Mouse (Mus musculus): ENCODE data around the gene Vmp1.
A peak's percentile ranks its signal among the peaks of the same experiment; 100 is the strongest.

Gene Vmp1

GRCm38 (mm10) chr11:86571047-86571855 is 112.4 kb downstream of the Vmp1 start:
- DNase-seq (ENCODE audit: low read depth, low spot score) = no peak

- no peak for DNase-seq (ENCODE audit: low read depth, low spot score)
Observed at GRCm38 (mm10) chr11:86570261-86570746, 113.3 kb downstream of the Vmp1 start.

DNA sequence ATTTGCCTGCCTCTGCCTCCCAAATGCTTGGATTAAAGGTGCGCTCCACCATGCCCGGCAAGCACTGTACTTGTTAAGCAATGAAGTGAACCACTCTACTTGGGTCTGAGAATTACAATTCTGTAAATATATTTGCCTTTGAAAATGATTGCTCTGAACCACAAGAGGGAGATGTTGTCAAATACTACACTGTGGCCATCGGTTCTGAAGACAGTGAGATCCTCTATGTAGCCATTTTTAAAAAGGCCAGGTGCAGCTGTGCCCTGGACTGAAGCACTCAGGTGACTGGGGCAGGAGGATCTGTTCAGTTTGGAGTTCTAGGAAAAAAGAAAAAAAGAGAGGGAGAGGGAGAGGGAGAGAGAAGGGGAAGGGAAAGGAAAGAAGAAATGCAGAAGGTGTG is 115.2 kb downstream of the Vmp1 start:
- DNase-seq (ENCODE audit: low read depth, low spot score) = peak; percentile 61

GRCm38 (mm10) chr11:86558258-86558657 is 125.4 kb downstream of the Vmp1 start:
- DNase-seq (ENCODE audit: low read depth, low spot score) = no peak

- no peak for DNase-seq (ENCODE audit: low read depth, low spot score)
Observed at GRCm38 (mm10) chr11:86553525-86553924, 130.1 kb downstream of the Vmp1 start.

- peak; percentile 72 for DNase-seq (ENCODE audit: low read depth, low spot score)
Observed at GRCm38 (mm10) chr11:86547412-86547811, 136.2 kb downstream of the Vmp1 start.

- no peak for DNase-seq (ENCODE audit: low read depth, low spot score)
Observed at GRCm38 (mm10) chr11:86545556-86545955, 138.1 kb downstream of the Vmp1 start.

- DNase-seq (ENCODE audit: low read depth, low spot score) = peak; percentile 100
Observed at GRCm38 (mm10) chr11:86544639-86545299, 138.9 kb downstream of the Vmp1 start, which contains the start of the genes Rps6kb1 and Tubd1. Gene Rps6kb1, minus strand, starts transcription at chr11:86544805. Gene Tubd1, plus strand, starts transcription at chr11:86544991.

DNA sequence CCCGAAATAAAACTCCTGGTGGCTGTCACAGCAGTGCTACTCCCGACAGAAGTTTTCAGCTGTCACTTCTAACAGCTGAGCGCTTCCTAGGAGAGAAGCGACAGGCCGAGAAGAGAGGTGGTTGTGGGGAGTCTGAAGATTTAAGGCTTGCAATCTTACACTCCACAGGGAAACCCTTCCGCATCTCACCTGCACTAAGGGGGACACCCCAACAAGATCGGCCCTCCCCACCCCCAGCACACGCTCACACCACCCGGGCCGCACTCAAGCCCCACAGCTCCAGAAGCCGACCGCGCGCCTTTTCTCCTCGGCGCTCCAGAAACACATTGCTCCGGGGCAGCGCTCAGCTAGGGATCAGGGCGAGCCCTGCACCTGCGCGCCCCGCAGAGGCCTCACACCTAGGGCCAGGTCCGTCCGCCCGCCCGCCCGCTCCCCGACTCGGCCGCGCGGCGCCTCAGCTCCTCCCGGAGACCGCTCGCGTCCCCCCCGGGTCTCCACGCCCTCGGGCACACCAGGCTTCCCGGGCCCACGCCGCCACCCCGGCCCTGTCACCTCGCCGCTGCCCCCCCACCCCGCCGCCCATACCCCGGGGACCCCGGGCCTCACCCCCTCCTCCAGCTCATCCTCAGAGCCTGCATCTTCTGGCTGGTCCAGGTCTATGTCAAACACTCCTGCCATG is 139.5 kb downstream of the Vmp1 start:
- DNase-seq (ENCODE audit: low read depth, low spot score) = peak; percentile 24

- DNase-seq (ENCODE audit: low read depth, low spot score) = no peak
Observed at GRCm38 (mm10) chr11:86542851-86543250, 140.8 kb downstream of the Vmp1 start.

DNA sequence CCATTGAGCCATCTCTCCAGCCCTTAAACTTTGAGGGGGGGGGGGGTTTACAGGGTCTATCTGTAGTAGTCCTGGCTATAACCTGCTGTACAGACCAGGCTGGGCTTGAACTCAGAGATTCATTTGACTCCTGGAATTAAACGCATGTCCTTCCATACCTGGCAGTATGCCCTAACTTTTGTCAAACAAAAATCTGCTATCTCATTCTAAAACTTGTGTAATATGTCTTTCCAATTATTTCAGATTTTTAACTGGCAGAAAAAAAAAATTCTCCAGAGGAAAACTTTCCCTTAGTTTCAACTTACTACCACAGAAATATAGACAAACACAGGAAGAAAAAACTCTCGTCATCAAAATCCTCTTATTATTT is 143.2 kb downstream of the Vmp1 start:
- no peak for DNase-seq (ENCODE audit: low read depth, low spot score)

DNA sequence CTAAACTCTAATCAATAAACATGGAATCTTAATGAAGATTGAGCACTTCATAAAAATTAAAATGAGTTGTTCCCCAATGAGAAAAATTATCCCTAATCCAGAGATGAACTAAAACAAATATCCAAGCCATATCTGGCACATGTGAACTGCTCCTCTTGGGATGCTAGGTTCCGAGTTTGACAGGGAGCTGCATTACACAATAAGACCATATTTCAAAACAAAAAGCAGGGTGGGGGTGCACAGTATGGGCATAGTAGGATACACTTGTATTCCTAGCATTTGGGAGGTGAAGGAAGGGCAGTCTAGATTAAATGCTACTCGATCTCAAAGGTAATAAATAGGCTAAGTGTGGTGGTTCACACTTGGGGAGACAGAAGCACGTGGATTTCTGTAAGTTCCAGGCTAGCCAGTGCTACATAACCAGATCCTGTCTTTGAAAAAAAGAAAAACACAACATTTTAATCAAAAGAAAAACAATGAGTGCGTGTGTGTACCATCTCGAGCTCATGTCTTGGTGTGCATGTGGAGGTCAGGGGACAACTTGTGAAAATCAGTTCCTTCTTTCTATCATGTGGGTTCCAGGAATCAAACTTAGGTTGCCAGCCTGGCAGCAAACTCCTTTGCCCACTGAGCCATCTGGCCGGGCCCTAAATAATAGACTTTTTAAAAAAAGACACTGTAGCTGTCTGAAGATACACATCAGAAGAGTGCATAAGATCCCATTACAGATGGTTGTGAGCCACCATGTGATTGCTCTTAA is 143.7 kb downstream of the Vmp1 start:
- no peak for DNase-seq (ENCODE audit: low read depth, low spot score)

- DNase-seq (ENCODE audit: low read depth, low spot score) = no peak
Observed at GRCm38 (mm10) chr11:86538786-86539185, 144.8 kb downstream of the Vmp1 start.

GRCm38 (mm10) chr11:86534201-86534910 is 149.3 kb downstream of the Vmp1 start:
- no peak for DNase-seq (ENCODE audit: low read depth, low spot score)
